Mouse (Mus musculus) right cerebral cortex, postnatal 25 days (tissue): ENCODE data around the gene Izumo1.

ENCODE experiments used
- DNase-seq: peaks from one replicate; pipeline ENCODE4 v3.0.0; 2022

Gene Izumo1

DNA sequence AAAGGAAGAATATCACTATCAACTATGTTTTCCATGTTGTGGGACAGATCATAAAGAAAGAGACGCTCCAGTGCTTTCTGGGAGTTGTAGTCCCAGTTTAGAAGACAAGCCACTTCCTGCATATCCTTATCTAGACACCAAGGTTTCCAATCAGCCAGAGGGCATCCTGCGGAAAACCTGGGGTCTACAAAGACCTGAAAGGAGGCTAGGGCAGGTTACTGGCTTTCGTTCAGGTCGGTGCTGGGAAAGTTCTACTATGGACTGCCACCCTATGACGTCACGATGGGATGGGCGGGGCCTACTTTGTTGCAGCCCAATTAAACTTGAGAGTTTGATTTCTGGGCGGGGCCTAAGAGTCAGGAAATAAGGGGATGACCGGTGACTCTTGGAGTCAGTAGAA, at the start of gene Izumo1:
TSS of gene Izumo1 (plus strand) at position 369 of the 400 bp plus-strand sequence.
- DNase-seq, result no peak

DNA sequence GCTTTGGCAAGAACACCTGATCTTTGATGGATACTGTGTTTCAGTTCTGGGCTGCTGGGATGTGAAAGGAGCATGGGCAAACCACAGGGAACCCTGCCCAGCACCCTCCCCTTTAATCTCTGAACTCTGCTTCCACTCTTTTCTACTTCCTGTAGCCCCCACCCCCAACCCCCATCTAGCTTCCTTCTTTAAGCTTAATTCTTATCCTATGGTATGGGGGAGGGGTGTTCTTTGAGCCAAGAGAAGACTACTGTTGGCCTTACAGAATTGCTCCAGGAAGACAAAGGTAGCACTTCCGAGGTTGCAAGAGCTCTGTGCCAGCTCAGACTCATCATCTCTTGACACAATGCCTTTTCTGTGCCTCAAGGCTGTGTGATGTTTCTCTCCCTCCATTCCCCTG, 49.6 kb upstream of the Izumo1 start:
- DNase-seq, result no peak

DNA sequence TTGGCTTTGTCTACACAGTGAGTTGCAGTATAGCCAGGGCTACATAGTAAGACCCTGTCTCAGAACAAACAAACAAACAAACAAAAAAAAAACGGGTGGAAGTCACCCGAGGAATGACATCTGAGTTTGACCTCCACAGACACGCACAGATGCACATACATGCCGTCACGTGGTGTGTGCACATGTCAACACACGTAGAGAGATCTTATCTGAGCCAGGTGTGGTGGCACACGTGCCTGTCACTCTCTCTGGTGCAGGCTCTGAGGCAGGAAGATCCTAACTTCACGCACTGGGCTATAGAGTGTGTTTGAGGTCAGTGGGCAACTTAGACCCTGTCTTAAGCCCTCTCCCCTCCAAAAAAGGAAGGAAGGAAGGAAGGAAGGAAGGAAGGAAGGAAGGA, 47.7 kb upstream of the Izumo1 start:
- no peak for DNase-seq

DNA sequence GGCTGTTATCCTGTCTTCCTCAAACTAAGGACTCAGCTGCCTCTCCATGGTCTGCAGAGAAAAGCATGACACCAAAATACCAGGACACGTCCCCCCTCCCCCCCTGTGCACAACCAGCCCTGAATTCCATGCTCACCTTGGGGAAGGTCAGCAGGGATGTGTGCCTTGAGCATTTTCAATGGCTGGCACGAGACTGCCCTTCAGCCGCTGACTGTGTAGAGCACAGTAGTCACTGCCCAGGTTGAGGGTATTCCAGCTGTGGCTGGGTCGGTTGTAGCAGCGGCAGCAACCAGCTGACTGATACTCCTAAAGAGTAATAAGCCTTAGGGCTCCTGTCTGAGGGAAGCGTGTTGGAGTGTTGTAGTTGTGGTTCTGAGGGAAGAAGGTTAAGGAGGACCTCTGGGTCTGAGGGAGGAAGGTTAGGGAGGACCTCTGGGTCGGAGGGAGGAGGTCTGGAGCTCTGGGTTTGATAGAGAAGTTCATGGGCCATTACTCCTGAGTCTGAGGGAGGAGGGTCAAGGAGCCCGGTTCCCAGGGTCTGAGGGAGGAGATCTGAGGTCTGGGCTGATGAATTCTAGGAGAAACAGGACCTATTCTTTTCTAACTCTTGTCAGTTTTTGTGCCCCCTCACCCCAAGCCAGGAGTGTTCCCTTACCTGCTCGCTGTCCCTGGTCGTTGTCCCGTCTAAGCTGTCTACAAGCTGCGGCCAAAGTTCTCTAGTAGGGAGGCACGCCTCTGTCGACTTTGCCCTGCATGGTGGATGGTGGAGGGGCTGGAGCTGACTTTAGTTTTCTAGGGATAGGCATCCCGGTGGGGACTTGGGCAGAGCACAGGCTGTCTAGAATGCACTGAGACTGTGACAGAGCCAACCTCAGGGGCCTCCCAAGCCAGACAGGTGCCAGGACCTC, 46.9 kb upstream of the Izumo1 start:
- DNase-seq, result no peak

GRCm38 (mm10) chr7:45585923-45586322, 35.7 kb upstream of the Izumo1 start:
- no peak for DNase-seq

- no peak for DNase-seq
Observed at GRCm38 (mm10) chr7:45587631-45588592, 33.7 kb upstream of the Izumo1 start.

- DNase-seq, result peak; percentile 93
Observed at GRCm38 (mm10) chr7:45589173-45589572, 32.4 kb upstream of the Izumo1 start.

GRCm38 (mm10) chr7:45589898-45590297, 31.7 kb upstream of the Izumo1 start:
- no peak for DNase-seq

DNA sequence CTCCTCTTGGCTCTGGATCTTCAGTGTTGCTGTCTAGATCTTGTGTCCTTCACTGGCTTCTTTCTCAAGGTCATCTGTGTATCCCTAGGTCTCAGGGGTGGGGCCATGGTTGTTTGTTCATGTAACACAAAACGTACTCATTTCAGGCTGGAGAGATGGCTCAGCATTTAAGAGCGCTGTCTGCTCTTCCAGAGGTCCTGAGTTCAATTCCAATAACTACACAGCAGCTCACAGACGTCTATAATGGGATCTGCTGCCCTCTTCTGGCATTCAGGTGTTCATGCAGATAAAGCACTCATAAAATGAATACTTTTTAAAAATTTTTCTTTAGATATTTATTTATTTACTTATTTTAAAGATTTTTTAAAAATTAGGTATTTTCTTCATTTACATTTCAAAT, 30.7 kb upstream of the Izumo1 start:
- no peak for DNase-seq

DNA sequence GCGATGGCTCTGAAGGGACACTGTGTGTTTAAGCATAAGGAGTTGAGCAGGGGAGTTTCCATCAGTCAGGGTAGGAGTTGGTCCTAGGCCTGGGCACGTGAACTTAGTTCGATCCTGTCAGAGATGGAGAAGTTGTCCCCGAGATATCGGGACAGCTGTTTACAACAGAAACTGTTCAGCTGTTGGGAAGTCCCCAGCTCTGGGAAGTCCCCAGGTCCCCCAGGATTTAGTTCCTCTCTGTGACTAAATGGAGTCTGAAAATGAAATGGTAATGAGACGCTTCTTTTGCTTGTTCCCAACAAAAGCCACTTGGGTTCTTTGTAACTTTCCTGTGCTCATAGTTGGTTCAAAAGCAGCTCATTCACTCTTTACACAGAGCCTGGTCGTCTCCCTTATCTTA, 29.7 kb upstream of the Izumo1 start:
- no peak for DNase-seq

- peak; percentile 60 for DNase-seq
Observed at GRCm38 (mm10) chr7:45593118-45593815, 28.3 kb upstream of the Izumo1 start.

- no peak for DNase-seq
Observed at GRCm38 (mm10) chr7:45595176-45595575, 26.4 kb upstream of the Izumo1 start.

- no peak for DNase-seq
Observed at GRCm38 (mm10) chr7:45596107-45596506, 25.5 kb upstream of the Izumo1 start.

- DNase-seq, result no peak
Observed at GRCm38 (mm10) chr7:45597013-45597412, 24.6 kb upstream of the Izumo1 start.

- DNase-seq, result no peak
Observed at GRCm38 (mm10) chr7:45597527-45597926, 24.1 kb upstream of the Izumo1 start.

DNA sequence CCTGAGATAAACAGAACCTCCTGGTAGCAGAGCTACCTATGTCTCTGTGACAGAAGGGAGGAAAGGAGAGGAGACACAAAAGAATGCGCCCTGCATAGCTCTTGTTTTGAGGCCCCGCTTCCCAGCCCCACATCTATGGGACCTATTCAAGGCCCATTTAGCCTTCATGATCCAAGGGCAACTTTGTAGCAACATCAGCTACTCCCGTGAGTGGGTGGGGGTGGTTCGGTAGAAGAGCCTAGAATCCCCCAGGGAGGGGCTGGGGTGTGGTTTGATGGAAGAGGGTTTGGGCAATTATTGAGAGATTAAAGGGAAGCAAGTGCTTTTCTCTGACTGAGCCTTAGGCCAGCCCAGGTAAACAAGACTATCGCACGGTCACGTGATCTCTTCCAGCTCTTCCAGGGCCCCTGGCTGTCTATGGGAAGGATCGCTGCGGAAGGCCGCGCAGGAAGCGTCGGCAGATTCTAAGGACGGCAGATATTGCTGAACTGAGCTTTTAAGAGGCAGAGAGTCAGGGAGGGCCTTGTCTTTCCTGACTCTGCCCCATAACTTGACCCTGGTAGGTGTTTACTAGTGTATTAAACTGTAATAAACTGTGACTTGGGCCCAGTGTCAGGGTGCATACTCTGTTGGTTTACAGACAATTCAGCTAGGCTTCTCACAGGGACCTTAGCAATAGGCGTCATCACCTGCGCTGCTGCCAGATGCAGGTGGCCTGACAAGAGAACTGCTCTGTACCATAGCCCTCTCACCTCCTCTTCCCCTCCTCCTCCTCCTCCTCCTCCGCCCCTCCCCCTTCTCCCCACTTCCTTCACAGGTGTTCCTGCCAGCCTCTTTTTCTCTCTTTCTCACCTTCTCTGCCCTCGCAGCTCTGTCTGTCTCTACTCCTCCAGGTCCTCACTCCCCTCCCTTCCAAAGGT, 22.4 kb upstream of the Izumo1 start:
- DNase-seq, result no peak

DNA sequence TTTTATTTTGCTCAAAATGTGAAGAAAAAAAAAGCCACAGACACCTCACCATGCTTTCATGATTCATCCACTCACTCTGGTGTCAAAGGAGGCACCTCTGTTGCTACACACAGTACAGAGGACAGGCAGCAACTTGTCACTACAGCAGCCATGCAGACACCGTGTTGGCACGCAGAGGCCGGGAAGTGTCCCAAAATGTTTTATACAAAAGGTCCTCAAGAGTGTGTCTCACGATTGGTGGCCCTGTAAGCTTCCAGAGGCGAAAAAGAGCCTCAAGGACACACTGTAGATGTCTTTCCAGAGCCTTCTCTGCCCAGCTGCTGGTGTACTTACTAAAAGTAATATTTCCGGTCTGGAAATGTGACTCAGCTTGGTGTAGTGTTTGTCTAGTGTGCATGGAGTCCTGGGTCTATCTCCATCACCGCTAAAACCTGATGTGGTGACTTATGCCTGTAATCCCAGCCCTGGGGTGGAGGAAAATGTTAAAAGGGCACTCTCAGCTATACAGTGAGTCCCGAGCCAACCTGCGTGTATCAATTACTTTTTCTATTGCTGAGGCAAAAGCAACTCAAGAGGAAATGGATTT, 15.8 kb upstream of the Izumo1 start:
- no peak for DNase-seq

GRCm38 (mm10) chr7:45609511-45609910, 12.1 kb upstream of the Izumo1 start:
- no peak for DNase-seq

DNA sequence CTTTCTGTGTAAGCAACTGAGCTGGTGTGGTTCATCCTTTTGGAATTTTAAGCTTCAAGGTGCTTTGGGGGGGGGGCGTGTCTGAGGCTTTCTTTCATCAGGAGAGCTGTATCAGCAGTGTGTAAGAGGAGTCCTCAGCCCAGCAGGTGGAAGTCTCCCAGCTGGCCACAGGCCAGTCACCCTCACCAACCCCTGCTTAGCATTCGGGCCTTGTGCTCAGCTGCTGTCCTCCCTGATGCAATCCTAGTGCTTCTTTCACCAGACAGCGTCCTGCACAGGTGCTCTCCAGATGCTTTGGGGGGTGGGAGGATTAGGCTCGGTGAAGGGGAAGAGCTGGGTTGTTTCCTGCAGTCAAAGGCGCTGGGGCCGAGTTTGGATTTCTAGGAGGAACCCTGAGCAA, 5.3 kb upstream of the Izumo1 start:
- no peak for DNase-seq

DNA sequence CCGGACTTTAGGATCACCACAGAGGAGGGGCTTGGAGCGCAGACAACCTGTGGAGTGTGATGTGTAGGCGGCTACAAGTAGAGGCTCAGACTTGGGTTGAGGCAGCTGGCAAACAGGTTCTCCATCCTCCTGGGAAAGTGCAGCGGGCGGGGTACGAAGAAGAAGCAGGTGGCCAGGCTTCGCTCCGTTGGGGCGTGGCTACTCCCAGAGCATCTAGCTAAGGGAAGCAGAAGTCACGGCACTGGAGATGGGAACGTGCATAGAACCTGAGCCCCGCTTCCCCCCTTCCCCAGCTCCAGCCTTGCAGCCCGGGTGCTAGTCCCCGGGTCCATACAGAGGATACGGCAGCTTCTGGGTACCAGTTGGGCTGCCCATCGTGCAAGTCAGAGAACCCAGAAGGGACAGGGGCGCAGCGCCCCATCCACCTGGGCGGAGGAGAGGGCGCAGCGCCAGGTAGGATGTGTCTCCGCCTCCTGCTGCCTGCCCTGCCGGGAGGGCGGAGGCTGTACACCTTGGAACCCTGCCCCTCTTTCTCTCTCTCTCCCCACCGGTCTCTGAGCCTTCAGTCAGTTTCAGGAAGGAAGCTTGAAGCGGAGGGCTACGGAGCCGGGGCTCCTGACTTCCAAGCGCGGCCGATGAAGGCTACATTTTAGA, 4.4 kb upstream of the Izumo1 start, which contains the start of gene Fut1:
TSS of gene Fut1 (plus strand) at position 248 of the 654 bp plus-strand sequence.
- peak; percentile 43 for DNase-seq

GRCm38 (mm10) chr7:45618316-45618715, 3.3 kb upstream of the Izumo1 start:
- DNase-seq, result no peak
